Mouse (Mus musculus): ENCODE results near the gene Rhov. TPM values are rescaled to one million over a fixed set of nuclear protein-coding genes. Genes with fewer than 3 reads are reported as not detected.

Rhov gene
- polyA plus RNA-seq (2012; ENCODE audit: insufficient read depth, insufficient read length, missing spikeins): 2.2 and 2.7 TPM in 2 replicates

GRCm38 (mm10) chr2:119270643-119271331, at the start of gene Rhov:
TSS of gene Rhov (minus strand) at chr2:119271272.
- TF ChIP-seq POLR2A (IDR thresholded peaks at IDR 0.05; ENCODE audit: borderline replicate concordance, low read depth, low read length) (no peak), CTCF (IDR thresholded peaks at IDR 0.05; ENCODE audit: low read depth, low read length) (no peak)
- Histone ChIP-seq H3K27ac (ENCODE audit: insufficient read depth, low read depth, low read length) (no peak within 1 kb of the TSS), H3K4me3 (ENCODE audit: insufficient read depth, low read length) (peak within 1 kb of the TSS; percentile 66)

GRCm38 (mm10) chr2:119320571-119320970, 49.5 kb upstream of the Rhov start:
- H3K4me1 ChIP-seq (ENCODE audit: control insufficient read depth, insufficient read depth, low read length): peaks cover 24% of the 10 kb centered on the region

More at GRCm38 (mm10) chr2:119270643-119271331, at the start of gene Rhov:
- H3K4me1 ChIP-seq (ENCODE audit: control insufficient read depth, insufficient read depth, low read length): peaks cover 8% of the 10 kb centered on the region

GRCm38 (mm10) chr2:119318043-119318710, 47.1 kb upstream of the Rhov start:
- TF ChIP-seq POLR2A (IDR thresholded peaks at IDR 0.05; ENCODE audit: borderline replicate concordance, low read depth, low read length) (no peak), CTCF (IDR thresholded peaks at IDR 0.05; ENCODE audit: low read depth, low read length) (no peak)
- H3K4me3 ChIP-seq (ENCODE audit: insufficient read depth, low read length): no peak overlapping the region
- peaks cover 24% of the 10 kb centered on the region for H3K4me1 ChIP-seq (ENCODE audit: control insufficient read depth, insufficient read depth, low read length)
- H3K27ac ChIP-seq (ENCODE audit: insufficient read depth, low read depth, low read length): no peak overlapping the region

More at GRCm38 (mm10) chr2:119320571-119320970, 49.5 kb upstream of the Rhov start:
- H3K4me3 ChIP-seq (ENCODE audit: insufficient read depth, low read length): no peak overlapping the region
- H3K27ac ChIP-seq (ENCODE audit: insufficient read depth, low read depth, low read length): no peak overlapping the region
- TF ChIP-seq POLR2A (IDR thresholded peaks at IDR 0.05; ENCODE audit: borderline replicate concordance, low read depth, low read length) (no peak), CTCF (IDR thresholded peaks at IDR 0.05; ENCODE audit: low read depth, low read length) (no peak)

- TF ChIP-seq CTCF (IDR thresholded peaks at IDR 0.05; ENCODE audit: low read depth, low read length): no peak
- no peak for TF ChIP-seq POLR2A (IDR thresholded peaks at IDR 0.05; ENCODE audit: borderline replicate concordance, low read depth, low read length)
- H3K4me3 ChIP-seq (ENCODE audit: insufficient read depth, low read length): no peak overlapping the region
- H3K27ac ChIP-seq (ENCODE audit: insufficient read depth, low read depth, low read length): no peak overlapping the region
- H3K4me1 ChIP-seq (ENCODE audit: control insufficient read depth, insufficient read depth, low read length): peaks cover 7% of the 10 kb centered on the region
Measured at GRCm38 (mm10) chr2:119314742-119315310, 43.8 kb upstream of the Rhov start.

- no peak for TF ChIP-seq CTCF (IDR thresholded peaks at IDR 0.05; ENCODE audit: low read depth, low read length)
- TF ChIP-seq POLR2A (IDR thresholded peaks at IDR 0.05; ENCODE audit: borderline replicate concordance, low read depth, low read length): no peak
- Histone ChIP-seq H3K4me3 (ENCODE audit: insufficient read depth, low read length) (no peak overlapping the region), H3K27ac (ENCODE audit: insufficient read depth, low read depth, low read length) (no peak overlapping the region), H3K4me1 (ENCODE audit: control insufficient read depth, insufficient read depth, low read length) (peaks cover 7% of the 10 kb centered on the region)
Measured at GRCm38 (mm10) chr2:119313780-119314479, 42.9 kb upstream of the Rhov start.

GRCm38 (mm10) chr2:119312380-119312958, 41.4 kb upstream of the Rhov start:
- H3K4me1 ChIP-seq (ENCODE audit: control insufficient read depth, insufficient read depth, low read length): no peaks in the 10 kb centered on the region
- TF ChIP-seq CTCF (IDR thresholded peaks at IDR 0.05; ENCODE audit: low read depth, low read length): no peak
- no peak for TF ChIP-seq POLR2A (IDR thresholded peaks at IDR 0.05; ENCODE audit: borderline replicate concordance, low read depth, low read length)
- no peak overlapping the region for H3K27ac ChIP-seq (ENCODE audit: insufficient read depth, low read depth, low read length)
- H3K4me3 ChIP-seq (ENCODE audit: insufficient read depth, low read length): no peak overlapping the region

GRCm38 (mm10) chr2:119311544-119311943, 40.5 kb upstream of the Rhov start:
- Histone ChIP-seq H3K4me3 (ENCODE audit: insufficient read depth, low read length) (no peak overlapping the region), H3K27ac (ENCODE audit: insufficient read depth, low read depth, low read length) (no peak overlapping the region), H3K4me1 (ENCODE audit: control insufficient read depth, insufficient read depth, low read length) (no peaks in the 10 kb centered on the region)
- TF ChIP-seq CTCF (IDR thresholded peaks at IDR 0.05; ENCODE audit: low read depth, low read length) (no peak), POLR2A (IDR thresholded peaks at IDR 0.05; ENCODE audit: borderline replicate concordance, low read depth, low read length) (no peak)

- Histone ChIP-seq H3K27ac (ENCODE audit: insufficient read depth, low read depth, low read length) (no peak overlapping the region), H3K4me1 (ENCODE audit: control insufficient read depth, insufficient read depth, low read length) (peaks cover 16% of the 10 kb centered on the region), H3K4me3 (ENCODE audit: insufficient read depth, low read length) (no peak overlapping the region)
- TF ChIP-seq CTCF (IDR thresholded peaks at IDR 0.05; ENCODE audit: low read depth, low read length) (no peak), POLR2A (IDR thresholded peaks at IDR 0.05; ENCODE audit: borderline replicate concordance, low read depth, low read length) (no peak)
Measured at GRCm38 (mm10) chr2:119304798-119305208, 33.7 kb upstream of the Rhov start.

GRCm38 (mm10) chr2:119304391-119304790, 33.3 kb upstream of the Rhov start:
- H3K4me1 ChIP-seq (ENCODE audit: control insufficient read depth, insufficient read depth, low read length): peaks cover 20% of the 10 kb centered on the region
- no peak for TF ChIP-seq CTCF (IDR thresholded peaks at IDR 0.05; ENCODE audit: low read depth, low read length)
- no peak for TF ChIP-seq POLR2A (IDR thresholded peaks at IDR 0.05; ENCODE audit: borderline replicate concordance, low read depth, low read length)
- no peak overlapping the region for H3K27ac ChIP-seq (ENCODE audit: insufficient read depth, low read depth, low read length)
- H3K4me3 ChIP-seq (ENCODE audit: insufficient read depth, low read length): no peak overlapping the region
